Mouse (Mus musculus) neural tube, embryonic 12.5 days (tissue): ENCODE data around the gene Tmem236. TPM values are rescaled to one million over a fixed set of nuclear protein-coding genes. Genes with fewer than 3 reads are reported as not detected.

ENCODE experiments used
- ATAC-seq: fragments of 200-750 bp; cut with Nextera tagmentation; 2 replicates; pipeline ENCODE4 v1.8.0; 2017; ENCODE audit warnings: low read depth, mild to moderate bottlenecking, moderate TSS enrichment, moderate library complexity; ENCODE audit not compliant: low FRiP score
- H3K27ac ChIP-seq: fragments of 300-500 bp; sonication (generic); 2 replicates; pipeline ENCODE4 v1.5.1; 2016
- H3K27me3 ChIP-seq: fragments of 300-500 bp; sonication (generic); replicated peaks from 2 replicates; pipeline ENCODE4 v1.6.1; 2016; ENCODE audit warnings: mild to moderate bottlenecking
- H3K36me3 ChIP-seq: fragments of 300-500 bp; sonication (generic); 2 replicates; pipeline ENCODE4 v1.6.1; 2016; ENCODE audit warnings: mild to moderate bottlenecking
- H3K4me1 ChIP-seq: fragments of 300-500 bp; sonication (generic); 2 replicates; pipeline ENCODE4 v1.6.1; 2016
- H3K4me2 ChIP-seq: fragments of 300-500 bp; sonication (generic); replicated peaks from 2 replicates; pipeline ENCODE4 v1.6.1; 2016; ENCODE audit warnings: mild to moderate bottlenecking
- H3K4me3 ChIP-seq: fragments of 300-500 bp; sonication (generic); 2 replicates; pipeline ENCODE4 v1.5.1; 2016
- H3K9ac ChIP-seq: fragments of 300-500 bp; sonication (generic); 2 replicates; pipeline ENCODE4 v1.6.1; 2016; ENCODE audit warnings: mild to moderate bottlenecking
- H3K9me3 ChIP-seq: fragments of 300-500 bp; sonication (generic); 2 replicates; pipeline ENCODE4 v1.6.1; 2016; ENCODE audit warnings: mild to moderate bottlenecking
- WGBS: fragments of 180-500 bp; shearing (Covaris S2); methylation state at CpG from one replicate; pipeline ENCODE4 v1.1.7; 2016; 5-methylcytosine and 5-hydroxymethylcytosine counted together
- polyA plus RNA-seq: library from polyadenylated mRNA; unstranded; fragments of >200 nt; fragmentation: Nextera tagmentation; extraction: Ambion mirVana; gene quantifications from 2 replicates; pipeline ENCODE4 v1.2.1, GENCODE M21; 2016

The Tmem236 gene
- polyA plus RNA-seq, 1 experiment from 2014 or later = 0.11 TPM

DNA sequence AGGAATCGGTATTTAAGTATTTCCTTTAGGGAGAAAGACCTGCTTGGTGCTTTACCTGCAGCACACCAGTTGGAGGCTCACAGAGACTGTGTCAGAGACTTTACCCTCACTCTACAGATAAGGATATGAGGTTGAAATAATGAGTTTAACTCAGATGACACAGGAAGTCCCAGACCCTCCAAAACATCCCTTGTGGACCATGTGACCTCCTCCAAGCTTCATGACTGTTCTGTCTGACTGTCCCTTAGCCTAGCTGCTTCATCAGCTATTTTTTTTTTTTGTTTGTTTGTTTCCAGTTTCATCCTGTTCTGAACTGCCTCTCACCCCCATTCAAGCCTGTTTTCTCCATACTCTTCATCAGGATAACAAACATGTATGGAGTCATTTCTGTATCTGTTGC lies 58.6 kb downstream of the Tmem236 start:
- Histone ChIP-seq H3K36me3 (no peaks in the 10 kb centered on the region), H3K4me1 (no peaks in the 10 kb centered on the region), H3K4me3 (no peak overlapping the region), H3K9ac (no peak overlapping the region), H3K27ac (no peak overlapping the region), H3K27me3 (no peaks in the 10 kb centered on the region), H3K4me2 (no peak overlapping the region), H3K9me3 (no peaks in the 10 kb centered on the region)
- WGBS = 85% methylated on average over 1 of the region's 1 CpGs
- ATAC-seq = no peak

DNA sequence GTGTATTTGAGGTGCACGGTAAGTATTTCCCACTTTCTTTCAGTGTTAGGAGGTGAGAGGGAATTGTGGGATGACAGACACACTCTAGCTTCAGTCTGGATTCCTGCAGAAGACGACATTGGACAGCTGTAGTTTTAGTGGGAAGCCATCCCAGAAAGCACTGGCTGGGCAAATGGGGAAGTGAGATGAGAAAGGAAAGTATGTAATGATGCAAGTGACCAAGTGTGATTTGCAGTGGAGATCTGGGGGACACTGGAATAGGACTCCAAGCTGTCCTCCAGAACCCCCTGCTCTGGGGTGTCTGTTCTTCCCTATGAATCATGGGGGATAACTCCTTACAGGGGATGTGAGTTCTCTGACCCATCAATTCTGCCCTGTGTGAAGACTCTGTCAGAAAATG lies 59.7 kb downstream of the Tmem236 start:
- no peak for ATAC-seq
- Histone ChIP-seq H3K4me2 (no peak overlapping the region), H3K27ac (no peak overlapping the region), H3K27me3 (no peaks in the 10 kb centered on the region), H3K4me3 (no peak overlapping the region), H3K9me3 (no peaks in the 10 kb centered on the region), H3K4me1 (no peaks in the 10 kb centered on the region), H3K36me3 (no peaks in the 10 kb centered on the region), H3K9ac (no peak overlapping the region)
- 79% methylated on average over 2 of the region's 2 CpGs for WGBS

DNA sequence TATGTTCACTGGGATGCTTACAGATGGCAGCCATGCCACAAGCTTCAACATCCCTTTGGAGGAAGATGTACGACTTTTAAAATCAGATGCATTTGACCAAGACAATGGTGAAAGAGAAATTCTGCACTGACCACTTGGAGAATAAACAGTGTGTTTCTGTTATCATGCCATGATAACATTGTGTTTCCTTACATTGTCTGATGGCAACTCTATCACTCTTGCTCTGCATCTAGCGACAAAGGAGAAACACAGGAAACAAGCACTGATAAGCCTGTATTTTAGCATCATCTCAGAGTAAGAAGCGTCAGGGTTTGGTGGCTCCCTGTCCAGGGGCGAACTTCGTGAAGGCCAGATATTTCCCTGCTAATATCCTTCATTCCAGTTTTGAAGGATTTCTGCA lies 61.0 kb downstream of the Tmem236 start:
- Histone ChIP-seq H3K27me3 (no peaks in the 10 kb centered on the region), H3K4me2 (no peak overlapping the region), H3K9me3 (no peaks in the 10 kb centered on the region), H3K9ac (no peak overlapping the region), H3K4me1 (no peaks in the 10 kb centered on the region), H3K4me3 (no peak overlapping the region), H3K27ac (no peak overlapping the region), H3K36me3 (no peaks in the 10 kb centered on the region)
- 87% methylated on average over 5 of the region's 5 CpGs for WGBS
- no peak for ATAC-seq

DNA sequence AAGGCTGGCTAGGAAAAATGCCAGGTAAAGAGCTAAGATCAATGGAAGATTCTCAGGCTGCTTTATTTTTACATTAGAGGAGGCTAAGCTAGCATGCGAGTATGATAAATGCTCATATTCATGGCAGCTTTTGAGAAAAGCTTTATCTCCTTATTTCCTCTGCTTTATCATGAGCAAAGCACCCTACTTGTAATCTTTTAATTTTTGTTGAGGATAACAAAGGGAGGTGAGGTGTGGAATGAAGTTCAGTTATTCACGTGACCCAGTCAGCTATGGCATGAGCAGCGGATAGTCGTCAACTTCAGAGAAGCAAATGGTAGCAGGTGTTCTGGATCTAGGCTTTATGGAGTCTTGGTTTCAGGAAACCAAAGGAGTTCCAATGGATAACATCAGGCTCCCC lies 62.6 kb downstream of the Tmem236 start:
- no peaks in the 10 kb centered on the region for H3K27me3 ChIP-seq
- H3K27ac ChIP-seq = no peak overlapping the region
- no peaks in the 10 kb centered on the region for H3K4me1 ChIP-seq
- 94% methylated on average over 4 of the region's 4 CpGs for WGBS
- H3K4me3 ChIP-seq = no peak overlapping the region
- no peaks in the 10 kb centered on the region for H3K36me3 ChIP-seq
- no peak overlapping the region for H3K9ac ChIP-seq
- ATAC-seq = no peak
- no peaks in the 10 kb centered on the region for H3K9me3 ChIP-seq
- no peak overlapping the region for H3K4me2 ChIP-seq

DNA sequence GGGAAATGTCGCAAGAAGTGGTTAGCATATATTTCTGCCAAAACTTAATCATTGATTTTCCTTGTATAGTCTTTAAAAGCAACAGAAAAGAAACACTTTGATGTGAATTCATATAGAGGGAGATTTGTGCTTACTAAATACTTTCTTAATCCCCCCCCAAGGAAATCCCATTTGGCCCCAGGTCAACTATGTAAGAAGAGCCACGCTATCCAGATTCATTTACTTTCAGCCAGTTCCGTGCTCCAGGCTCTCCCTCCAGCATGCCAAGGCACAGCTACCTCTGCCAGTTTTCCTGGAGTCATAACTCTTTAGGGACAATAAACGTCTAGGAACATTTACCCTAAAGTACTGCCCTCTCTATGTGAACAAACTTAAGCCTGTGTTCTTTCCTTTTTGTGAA lies 63.4 kb downstream of the Tmem236 start:
- Histone ChIP-seq H3K27ac (no peak overlapping the region), H3K4me1 (no peaks in the 10 kb centered on the region), H3K9ac (no peak overlapping the region), H3K27me3 (no peaks in the 10 kb centered on the region), H3K36me3 (no peaks in the 10 kb centered on the region), H3K4me3 (no peak overlapping the region), H3K9me3 (no peaks in the 10 kb centered on the region), H3K4me2 (no peak overlapping the region)
- WGBS = 62% methylated on average over 4 of the region's 4 CpGs
- no peak for ATAC-seq

DNA sequence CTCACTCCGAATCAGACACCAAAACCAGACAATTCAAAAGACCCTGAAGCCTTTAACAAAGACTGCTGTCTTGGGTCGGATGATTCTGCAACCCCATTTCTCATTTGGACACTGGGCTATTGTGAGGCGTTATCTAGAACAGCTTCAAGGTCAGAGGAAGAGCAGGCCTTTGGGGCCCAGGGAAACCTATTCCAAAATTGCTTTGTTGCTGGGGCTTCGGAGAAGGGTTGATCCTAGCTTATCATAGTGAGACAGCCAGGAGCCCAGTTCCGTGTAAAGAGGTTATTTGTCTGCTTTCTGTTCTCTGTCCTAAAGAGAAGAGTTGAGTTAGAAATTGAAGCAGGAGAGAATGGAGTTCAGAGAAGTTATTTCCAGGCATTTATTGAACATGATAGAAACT lies 64.8 kb downstream of the Tmem236 start:
- Histone ChIP-seq H3K27me3 (no peaks in the 10 kb centered on the region), H3K4me2 (no peak overlapping the region), H3K9me3 (no peaks in the 10 kb centered on the region), H3K4me1 (no peaks in the 10 kb centered on the region), H3K9ac (no peak overlapping the region), H3K4me3 (no peak overlapping the region), H3K27ac (no peak overlapping the region), H3K36me3 (no peaks in the 10 kb centered on the region)
- no peak for ATAC-seq
- 56% methylated on average over 5 of the region's 5 CpGs for WGBS

DNA sequence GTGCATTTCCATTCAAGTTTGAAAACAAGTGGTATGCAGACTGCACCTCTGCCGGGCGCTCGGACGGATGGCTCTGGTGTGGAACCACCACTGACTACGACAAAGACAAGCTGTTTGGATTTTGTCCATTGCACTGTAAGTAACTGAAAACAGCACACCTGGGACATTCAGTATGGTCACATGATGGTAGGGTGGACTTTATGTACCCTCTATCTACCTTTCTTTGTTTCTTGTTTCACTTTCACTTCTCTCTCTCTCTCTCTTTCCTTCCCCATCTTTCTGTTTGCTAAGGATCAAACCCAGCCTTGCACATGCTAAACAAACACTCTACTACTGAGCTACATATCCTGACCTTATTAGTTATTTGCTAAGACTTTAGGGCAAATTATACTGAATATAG lies 69.8 kb downstream of the Tmem236 start:
- Histone ChIP-seq H3K4me2 (no peak overlapping the region), H3K27me3 (no peaks in the 10 kb centered on the region), H3K9ac (no peak overlapping the region), H3K9me3 (no peaks in the 10 kb centered on the region), H3K4me1 (no peaks in the 10 kb centered on the region), H3K36me3 (no peaks in the 10 kb centered on the region), H3K4me3 (no peak overlapping the region), H3K27ac (no peak overlapping the region)
- WGBS = 91% methylated on average over 5 of the region's 5 CpGs
- ATAC-seq = no peak

DNA sequence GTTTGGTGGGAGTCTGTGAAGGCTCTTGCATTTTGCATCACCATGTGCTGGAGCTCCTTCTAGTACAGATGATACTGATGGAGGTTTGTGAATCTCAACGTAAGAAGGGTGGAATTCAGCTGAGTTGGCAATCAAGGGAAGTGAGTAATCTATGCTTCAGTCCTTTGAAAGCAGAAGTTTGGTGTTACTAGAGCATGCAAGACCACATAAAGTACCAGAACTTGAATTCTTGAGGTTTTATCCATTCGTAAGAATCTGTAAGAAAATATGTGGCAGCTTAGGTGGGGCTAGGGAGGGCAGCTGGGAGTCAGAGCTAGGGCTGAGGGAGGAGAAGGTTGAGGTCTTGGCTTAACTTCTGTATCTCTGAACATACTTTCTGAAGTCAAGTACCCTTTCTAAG lies 70.3 kb downstream of the Tmem236 start:
- Histone ChIP-seq H3K36me3 (no peaks in the 10 kb centered on the region), H3K4me2 (no peak overlapping the region), H3K27me3 (no peaks in the 10 kb centered on the region), H3K27ac (no peak overlapping the region), H3K9ac (no peak overlapping the region), H3K4me1 (no peaks in the 10 kb centered on the region), H3K4me3 (no peak overlapping the region), H3K9me3 (no peaks in the 10 kb centered on the region)
- 87% methylated on average over 2 of the region's 2 CpGs for WGBS
- no peak for ATAC-seq

DNA sequence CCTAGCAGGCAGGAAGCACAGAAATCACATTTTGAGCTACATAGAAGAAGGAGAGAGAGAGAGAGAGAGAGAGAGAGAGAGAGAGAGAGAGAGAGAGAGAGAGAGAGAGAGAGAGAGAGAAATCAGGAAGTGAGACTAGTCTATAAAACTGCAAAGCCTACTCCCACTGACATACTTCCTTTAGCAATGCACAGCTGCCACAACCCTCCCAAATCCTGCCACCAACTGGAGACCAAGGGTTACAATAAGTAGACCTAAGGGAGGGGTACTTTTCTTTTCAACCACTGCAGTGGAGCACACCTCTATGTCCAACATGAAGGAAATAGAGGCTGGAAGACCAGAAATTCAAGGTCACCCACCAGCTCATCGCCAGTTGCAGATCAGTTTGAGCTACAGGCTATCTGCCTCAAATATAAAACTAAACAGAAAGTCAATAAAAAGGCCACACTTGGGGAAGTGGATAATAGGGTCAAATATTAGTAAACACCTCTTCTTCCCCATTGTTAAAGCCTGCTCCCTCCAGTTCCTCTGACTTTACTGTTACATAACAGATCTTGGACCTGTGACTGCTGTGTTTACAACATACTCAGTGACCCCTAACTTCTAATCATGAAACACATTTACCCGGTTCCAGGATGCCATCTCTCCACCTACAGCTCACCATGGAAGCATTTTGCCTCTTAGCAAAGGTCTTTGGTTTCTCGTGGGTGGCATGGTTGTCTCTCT lies 75.7 kb downstream of the Tmem236 start:
- Histone ChIP-seq H3K27ac (no peak overlapping the region), H3K9ac (no peak overlapping the region), H3K4me1 (no peaks in the 10 kb centered on the region), H3K9me3 (no peaks in the 10 kb centered on the region), H3K4me3 (no peak overlapping the region), H3K27me3 (no peaks in the 10 kb centered on the region), H3K36me3 (no peaks in the 10 kb centered on the region), H3K4me2 (no peak overlapping the region)
- no peak for ATAC-seq
- WGBS = 87% methylated on average over 3 of the region's 3 CpGs

DNA sequence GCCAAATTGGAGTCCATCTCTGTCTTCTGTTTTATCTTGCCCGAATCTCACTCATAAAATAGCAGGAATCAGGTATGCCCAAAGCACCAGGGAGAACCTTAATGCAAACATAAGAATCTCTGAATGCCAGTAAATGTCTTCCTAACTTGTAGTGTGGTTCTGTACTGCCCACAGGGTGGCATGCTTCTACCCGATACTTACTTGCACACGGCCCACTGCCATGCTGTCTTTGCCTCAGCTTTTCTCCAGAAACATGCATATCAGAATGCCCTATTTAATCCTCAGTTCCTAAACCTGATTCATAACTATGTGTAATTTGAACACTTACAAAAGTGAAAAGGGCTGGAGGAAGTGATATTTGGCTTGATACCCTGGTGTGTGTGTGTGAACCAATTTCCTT lies 77.6 kb downstream of the Tmem236 start:
- WGBS = 79% methylated on average over 3 of the region's 3 CpGs
- Histone ChIP-seq H3K27me3 (no peaks in the 10 kb centered on the region), H3K27ac (no peak overlapping the region), H3K36me3 (no peaks in the 10 kb centered on the region), H3K4me1 (no peaks in the 10 kb centered on the region), H3K4me2 (no peak overlapping the region), H3K9ac (no peak overlapping the region), H3K4me3 (no peak overlapping the region), H3K9me3 (no peaks in the 10 kb centered on the region)
- no peak for ATAC-seq

DNA sequence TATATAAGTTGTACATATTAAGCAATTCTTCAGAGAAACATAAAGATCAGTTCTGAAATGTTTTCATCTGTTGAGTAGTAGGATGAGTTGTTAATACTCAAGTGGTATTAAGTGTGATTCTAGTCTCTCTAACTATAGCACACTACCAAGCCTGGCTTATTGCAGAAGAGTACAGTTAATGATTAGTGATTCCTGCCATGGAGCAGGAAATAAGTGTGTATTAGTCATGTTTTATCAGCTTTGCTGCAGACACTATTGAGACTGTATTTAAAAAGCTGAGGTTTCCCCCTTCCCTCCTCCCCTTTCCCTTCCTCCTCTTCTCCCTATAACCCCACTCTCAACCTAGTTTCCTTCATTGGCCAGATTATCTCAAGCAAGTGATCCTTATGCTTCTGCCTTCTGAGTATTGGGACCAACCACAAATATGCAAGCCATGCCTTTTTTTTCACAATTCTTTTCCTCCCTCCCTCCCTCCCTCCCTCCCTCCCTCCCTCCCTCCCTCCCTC lies 84.1 kb downstream of the Tmem236 start:
- H3K9me3 ChIP-seq = no peaks in the 10 kb centered on the region
- no peak overlapping the region for H3K9ac ChIP-seq
- H3K4me3 ChIP-seq = no peak overlapping the region
- no peaks in the 10 kb centered on the region for H3K36me3 ChIP-seq
- ATAC-seq = no peak
- no peak overlapping the region for H3K27ac ChIP-seq
- no peak overlapping the region for H3K4me2 ChIP-seq
- no peaks in the 10 kb centered on the region for H3K27me3 ChIP-seq
- no peaks in the 10 kb centered on the region for H3K4me1 ChIP-seq

DNA sequence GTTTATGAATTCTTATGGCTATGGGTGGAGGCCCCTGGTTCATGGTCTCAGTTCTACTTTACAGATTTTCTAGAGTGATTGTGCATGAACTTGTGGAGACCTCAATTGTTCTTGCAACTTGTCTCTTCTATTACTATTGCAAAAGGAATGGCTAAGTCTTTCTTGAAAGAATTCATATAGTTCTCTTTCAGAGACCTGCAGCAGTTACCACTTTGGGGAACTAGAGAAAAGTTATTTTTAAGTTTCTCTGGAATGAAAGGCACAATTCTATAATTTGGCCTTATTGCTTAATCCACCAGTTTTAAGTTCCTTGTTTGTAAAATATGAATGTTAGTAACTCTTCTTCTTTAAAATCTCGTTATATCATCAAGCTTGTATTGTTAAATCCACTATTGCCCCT lies 87.8 kb downstream of the Tmem236 start:
- no peaks in the 10 kb centered on the region for H3K9me3 ChIP-seq
- ATAC-seq = no peak
- no peak overlapping the region for H3K4me3 ChIP-seq
- no peaks in the 10 kb centered on the region for H3K36me3 ChIP-seq
- no peak overlapping the region for H3K27ac ChIP-seq
- H3K4me1 ChIP-seq = no peaks in the 10 kb centered on the region
- no peak overlapping the region for H3K4me2 ChIP-seq
- WGBS = 84% methylated on average over 1 of the region's 1 CpGs
- H3K27me3 ChIP-seq = no peaks in the 10 kb centered on the region
- no peak overlapping the region for H3K9ac ChIP-seq

DNA sequence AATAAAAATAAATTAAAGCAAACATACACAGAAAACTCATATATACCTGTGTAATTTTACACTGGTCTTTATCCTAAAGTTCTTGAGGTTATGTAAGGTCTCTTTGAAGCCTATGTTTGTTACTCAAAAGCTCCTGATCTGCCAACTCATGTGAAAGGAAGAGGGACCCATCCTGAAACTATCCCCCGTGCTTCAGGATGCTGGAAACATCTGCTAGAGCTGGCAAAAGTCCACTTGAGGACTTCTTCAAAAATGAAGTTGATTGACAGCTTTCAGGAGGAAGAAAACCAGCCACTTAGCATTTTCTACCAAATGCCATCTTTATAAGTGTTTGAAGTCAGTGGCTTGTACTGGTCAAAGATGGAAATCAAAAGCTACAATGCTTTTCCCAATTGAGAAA lies 94.8 kb downstream of the Tmem236 start:
- 80% methylated on average over 1 of the region's 1 CpGs for WGBS

More for the DNA sequence above, 94.8 kb downstream of the Tmem236 start:
- no peaks in the 10 kb centered on the region for H3K36me3 ChIP-seq
- no peaks in the 10 kb centered on the region for H3K4me1 ChIP-seq
- H3K27me3 ChIP-seq = no peaks in the 10 kb centered on the region
- no peak overlapping the region for H3K9ac ChIP-seq
- H3K4me2 ChIP-seq = no peak overlapping the region
- H3K9me3 ChIP-seq = no peaks in the 10 kb centered on the region
- ATAC-seq = no peak
- no peak overlapping the region for H3K4me3 ChIP-seq
- no peak overlapping the region for H3K27ac ChIP-seq
